Mouse (Mus musculus) megakaryocyte, embryonic 14.5 days (primary cell): Measurements from ENCODE around the gene Vps41.

Experiments
- FLI1 ChIP-seq: IDR thresholded peaks from 2 replicates; pipeline ENCODE4 v1.6.1; 2012; ENCODE audit warnings: low read length, inconsistent platforms, mixed read lengths
- GATA1 ChIP-seq: IDR thresholded peaks from 3 replicates; pipeline ENCODE4 v1.6.1; 2012; ENCODE audit warnings: mixed read lengths, low read length, inconsistent platforms, borderline replicate concordance

DNA sequence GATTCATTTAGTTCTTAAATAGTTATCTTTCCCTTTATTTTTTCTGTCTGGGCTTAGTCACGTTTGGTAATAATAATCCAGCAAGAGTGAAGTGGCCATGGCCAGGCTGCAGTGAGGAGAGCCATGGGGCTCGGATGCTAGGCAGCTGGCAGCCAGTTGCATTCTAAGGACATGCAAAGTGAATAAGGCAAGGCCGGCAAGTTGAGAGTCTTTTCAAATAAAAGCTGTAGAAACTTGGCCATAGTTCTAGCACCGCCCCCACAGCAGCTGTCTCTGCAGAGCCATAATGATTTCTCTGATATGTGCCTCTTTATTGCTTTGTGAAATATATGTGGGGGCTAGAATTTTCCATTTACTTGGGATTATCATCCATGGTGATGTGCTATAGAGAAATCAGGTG, 141.1 kb downstream of the Vps41 start:
- TF ChIP-seq GATA1: no peak
- no peak for TF ChIP-seq FLI1
